Mouse (Mus musculus) liver, embryonic 14.5 days (tissue): ENCODE measurements around the gene Pde8b.

Experiments
- CTCF ChIP-seq: IDR thresholded peaks from 2 replicates; pipeline ENCODE4 v1.5.1; 2016; ENCODE audit warnings: antibody characterized with exemption, low read depth, control low read depth
- EP300 ChIP-seq: IDR thresholded peaks from 2 replicates; pipeline ENCODE4 v1.6.1; 2016; ENCODE audit warnings: antibody characterized with exemption, low read depth

DNA sequence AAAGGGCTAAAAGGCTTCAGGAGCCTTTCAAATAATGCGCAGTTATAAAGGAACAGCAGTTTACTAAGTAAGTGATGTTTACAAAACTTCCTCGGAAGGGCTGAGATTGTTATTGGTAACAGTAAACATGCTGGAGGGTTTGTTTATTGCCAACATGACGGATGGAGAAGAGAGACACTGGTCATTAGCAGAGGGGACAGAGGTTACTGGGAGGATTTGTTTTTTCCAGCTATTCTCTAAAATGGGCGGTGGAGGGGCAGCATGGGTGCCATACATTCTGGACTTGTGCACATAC lies 63.4 kb downstream of the Pde8b start:
- no peak for TF ChIP-seq CTCF
- TF ChIP-seq EP300: no peak
